Mouse (Mus musculus): ENCODE data around the gene Pomp. TPM values are rescaled to one million over a fixed set of nuclear protein-coding genes. Genes with fewer than 3 reads are reported as not detected.

Pomp gene
- polyA plus RNA-seq (2017; shearing (Covaris generic)), result 100 to 1,000 TPM; 449 to 483 TPM

DNA sequence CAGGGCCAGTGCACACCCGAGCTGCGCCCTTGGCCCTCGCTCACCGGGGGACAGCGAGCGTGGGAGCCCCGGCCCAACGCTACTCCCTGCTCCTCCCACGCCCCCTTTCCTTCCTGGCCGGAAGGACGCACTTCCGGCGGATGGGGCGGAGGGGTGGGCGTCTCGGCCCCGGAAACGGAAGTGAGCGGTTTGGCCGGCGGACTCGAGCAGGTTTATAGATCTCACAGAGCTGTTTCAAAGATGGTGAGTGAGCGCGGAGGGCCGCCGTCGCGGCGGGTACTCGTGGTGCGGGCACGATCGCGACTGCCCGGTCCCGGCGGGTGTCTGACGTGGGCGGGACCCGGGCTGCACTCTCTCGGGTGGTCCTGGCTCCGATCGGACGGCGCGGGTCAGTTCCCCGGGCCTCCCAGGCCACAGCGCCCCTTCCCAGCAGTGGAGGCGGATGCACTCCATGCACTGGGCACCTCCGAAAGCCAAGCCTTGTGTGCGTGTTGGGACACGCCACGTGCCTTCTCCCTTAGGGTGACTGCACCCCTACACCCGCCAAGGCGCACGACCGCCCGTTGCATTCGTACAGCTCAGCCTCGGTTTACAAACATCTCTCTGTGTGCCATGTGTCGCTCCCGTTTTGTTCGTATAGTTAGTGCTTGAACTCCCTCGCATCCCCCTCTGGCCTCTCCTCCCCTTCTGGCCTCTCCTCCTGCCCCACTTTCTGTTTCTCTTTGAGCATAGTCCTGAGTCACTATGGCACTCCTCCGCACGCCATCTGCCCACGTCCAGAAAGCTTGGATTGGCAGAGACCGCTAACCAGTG lies at the start of gene Pomp:
TSS of gene Pomp (plus strand) at position 13 of the 813 bp plus-strand sequence.

DNA sequence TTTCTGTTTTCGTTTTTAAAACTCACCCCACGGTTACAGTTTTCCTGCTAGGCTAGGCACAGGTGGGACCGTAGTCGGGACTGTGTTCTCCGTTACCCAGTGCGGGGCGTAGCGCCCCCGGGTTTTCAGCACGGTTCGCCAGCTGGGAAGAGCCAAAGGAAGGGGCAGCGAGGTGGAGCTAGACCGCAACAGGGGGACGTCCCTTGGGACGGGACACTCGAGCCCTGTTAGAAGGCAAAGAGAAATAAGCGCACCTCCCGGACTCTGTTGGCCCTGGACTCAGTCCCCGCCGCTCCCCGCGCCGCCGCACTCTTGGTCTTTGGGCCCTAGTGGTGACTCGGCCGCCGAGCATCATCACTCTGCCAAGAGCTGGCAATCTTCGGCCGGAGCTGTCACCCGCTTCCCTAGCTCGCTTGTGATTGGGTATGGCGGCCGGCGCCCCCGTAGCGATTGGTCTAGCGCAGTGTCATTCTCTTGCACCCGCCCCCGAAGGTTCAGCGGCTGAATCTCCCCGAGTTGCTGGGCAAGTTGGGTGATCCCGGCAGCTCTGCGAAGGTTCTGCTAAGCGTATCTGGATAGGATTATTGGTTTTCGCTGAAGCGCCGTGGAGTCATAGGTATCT lies 34.3 kb downstream of the Pomp start, which contains the start of gene Slc46a3:
TSS of gene Slc46a3 (minus strand) at position 361 of the 622 bp plus-strand sequence.

Other genes with a start within 250 kb of the Pomp start
- under 1 TPM in 1 of 2 experiments, not detected in 1; 0.45 TPM for gene Flt1, start 134.4 kb upstream of the Pomp start, polyA plus RNA-seq (2017; shearing (Covaris generic))
- gene Slc46a3, start 34.4 kb downstream of the Pomp start, polyA plus RNA-seq (2017; shearing (Covaris generic)), result 10 to 100 TPM; 22.6 to 25.2 TPM
- gene Mtus2, start 96.9 kb downstream of the Pomp start, polyA plus RNA-seq (2017; shearing (Covaris generic)), result 1 to 10 TPM in 1 of 2 experiments, under 1 TPM in 1; 0.72 to 3.0 TPM